Mouse (Mus musculus): ENCODE measurements around the gene Abhd14b. TPM values are rescaled to one million over a fixed set of nuclear protein-coding genes. Genes with fewer than 3 reads are reported as not detected.

Abhd14b gene
- total RNA-seq, 4 experiments from 2014 or later: 6.0 to 11.8 (median 9.6) TPM

DNA sequence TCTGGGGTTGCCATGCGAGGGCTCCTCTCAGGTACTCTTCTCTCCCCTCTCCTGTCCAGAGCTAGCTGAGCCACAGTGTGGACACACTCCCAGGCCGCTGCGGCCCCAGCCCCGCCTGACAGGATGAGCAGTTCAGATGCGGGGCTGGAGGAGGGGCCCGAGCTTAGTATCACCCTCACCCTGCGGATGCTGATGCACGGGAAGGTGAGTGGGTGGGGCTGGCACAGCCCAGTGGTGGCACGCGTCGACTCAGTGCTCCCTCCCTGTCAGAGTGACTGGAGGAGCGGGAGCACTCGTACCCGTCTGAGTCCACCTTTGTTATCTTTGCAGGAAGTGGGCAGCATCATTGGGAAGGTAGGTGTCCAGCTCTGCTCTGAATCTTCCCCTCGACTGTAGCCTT, 12.7 kb downstream of the Abhd14b start:
- no peak for DNase-seq (ENCODE audit: low spot score)

GRCm38 (mm10) chr9:106460401-106461025, 13.3 kb downstream of the Abhd14b start:
- DNase-seq (ENCODE audit: low spot score): no peak

DNA sequence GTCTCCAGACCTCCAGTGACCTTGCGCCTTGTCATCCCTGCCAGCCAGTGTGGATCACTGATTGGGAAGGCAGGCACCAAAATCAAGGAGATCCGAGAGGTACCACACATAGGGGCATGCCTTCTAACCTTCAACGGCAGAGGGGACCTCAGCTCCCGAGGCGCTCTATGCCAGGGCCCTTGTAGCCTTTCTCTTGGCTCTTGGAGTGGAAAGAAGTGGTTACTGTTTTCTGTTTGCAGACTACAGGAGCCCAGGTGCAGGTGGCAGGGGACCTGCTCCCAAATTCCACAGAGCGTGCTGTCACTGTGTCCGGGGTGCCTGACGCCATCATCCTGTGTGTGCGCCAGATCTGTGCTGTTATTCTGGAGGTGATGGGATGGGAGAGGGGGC, 13.8 kb downstream of the Abhd14b start:
- DNase-seq (ENCODE audit: low spot score): no peak

DNA sequence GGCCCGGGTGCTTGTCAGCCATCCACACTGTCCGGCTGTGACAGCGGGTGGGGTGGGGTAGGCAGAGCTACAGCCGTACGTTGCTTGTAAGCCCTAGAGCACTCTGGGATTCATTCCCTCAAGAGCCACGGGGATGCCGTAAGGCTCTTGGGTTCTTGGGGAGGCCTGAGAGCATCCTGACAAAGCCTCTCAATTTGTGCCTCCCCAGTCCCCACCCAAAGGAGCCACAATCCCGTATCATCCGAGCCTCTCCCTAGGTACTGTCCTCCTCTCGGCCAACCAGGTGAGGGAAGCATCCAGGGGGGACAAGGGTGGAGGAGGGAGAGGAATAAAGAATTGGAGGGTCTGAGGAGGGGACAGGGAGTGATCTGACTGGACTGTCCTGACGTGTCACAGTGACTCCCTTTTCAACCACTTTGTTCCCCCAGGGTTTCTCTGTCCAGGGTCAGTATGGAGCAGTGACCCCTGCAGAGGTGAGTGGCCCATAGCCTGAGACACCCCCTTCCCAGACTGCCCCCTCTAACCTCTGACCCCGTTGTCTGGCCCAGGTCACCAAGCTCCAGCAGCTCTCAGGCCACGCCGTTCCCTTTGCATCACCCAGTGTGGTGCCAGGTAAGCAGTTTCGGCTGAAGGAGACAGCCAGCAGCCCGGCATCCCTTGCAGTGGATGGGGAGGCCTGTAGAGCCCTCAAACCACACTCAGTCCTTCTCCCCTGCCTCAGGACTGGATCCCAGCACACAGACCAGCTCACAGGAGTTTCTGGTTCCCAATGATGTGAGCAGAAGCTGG, 14.6 kb downstream of the Abhd14b start:
- DNase-seq (ENCODE audit: low spot score): no peak

- no peak for DNase-seq (ENCODE audit: low spot score)
Measured at GRCm38 (mm10) chr9:106462430-106462800, 15.2 kb downstream of the Abhd14b start.

DNA sequence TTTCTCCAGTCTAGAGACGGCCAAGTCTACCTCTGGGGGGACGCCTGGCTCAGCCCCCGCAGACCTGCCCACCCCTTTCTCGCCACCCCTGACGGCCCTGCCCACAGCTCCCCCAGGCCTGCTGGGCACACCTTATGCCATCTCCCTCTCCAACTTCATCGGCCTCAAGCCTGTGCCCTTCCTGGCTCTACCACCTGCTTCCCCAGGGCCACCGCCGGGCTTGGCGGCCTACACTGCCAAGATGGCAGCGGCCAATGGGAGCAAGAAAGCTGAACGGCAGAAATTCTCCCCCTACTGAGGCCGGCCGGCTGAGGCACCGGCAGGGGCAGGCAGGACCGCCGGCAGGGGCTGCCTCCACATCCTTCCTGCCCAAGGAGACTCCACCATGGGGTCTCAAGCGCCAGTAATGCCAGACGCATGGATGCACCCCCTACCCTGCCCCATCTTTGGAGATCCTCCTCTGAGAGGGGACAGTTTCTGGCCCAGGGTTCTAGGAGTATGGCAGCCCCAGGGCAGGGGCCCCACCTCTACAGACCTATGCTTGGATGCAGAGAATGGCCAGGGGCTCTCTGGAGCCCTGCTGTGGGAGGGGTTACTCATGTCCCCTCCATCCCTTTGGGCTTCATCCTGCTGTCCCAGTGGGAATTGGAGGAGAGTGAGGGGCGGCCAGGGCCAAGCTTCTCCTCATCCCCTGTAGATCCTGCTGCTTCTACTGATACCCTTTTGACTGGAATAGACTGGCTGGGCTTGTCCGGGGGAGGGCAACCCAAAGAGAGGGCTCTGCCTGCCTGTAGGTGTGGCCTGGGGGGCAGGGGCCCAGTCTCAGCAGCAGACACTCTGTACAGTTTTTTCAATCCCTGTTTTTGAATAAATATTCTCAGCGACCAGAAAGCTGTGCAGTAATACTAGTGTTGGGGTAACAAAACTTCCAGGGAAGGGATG, 16.1 kb downstream of the Abhd14b start:
- no peak for DNase-seq (ENCODE audit: low spot score)

DNA sequence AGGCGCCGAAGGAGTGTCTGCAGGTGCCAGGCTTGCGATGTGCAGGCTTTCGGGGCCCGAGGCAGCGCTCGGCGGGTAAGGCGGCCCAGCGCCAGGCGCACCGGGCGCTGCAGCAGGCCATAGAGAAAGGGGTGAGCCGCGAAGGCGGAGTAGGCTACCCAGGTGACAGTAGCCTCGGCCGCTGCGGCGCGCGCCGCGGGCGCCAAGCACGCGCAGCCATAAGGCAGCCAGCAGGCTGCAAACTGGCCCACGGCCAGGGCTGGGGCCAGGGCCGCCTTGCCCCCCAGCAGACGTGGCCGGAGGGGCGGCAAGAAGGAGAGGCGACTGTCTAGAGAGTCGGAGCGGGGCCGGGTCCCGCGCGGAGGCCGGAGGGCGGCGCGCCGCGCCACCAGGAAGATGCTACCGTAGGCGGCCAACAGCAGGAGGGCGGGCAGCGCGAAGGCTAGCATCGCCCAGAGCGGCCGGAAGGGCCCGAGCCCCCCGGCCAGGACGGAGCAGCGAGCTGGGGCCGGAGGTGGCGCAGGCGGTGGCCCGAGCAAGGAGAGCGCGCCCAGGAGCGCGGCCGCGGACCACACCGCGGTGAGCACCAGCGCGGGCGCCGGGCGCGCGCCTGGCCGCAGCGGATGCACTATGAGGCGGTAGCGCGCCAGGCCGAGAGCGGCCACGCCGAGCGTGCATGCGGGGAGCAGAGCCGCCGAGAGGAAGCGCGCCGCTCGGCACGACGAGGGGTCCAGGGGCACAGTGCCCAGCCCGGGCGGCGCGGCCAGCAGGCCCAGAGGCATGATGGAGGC, 17.7 kb downstream of the Abhd14b start:
- no peak for DNase-seq (ENCODE audit: low spot score)

- no peak for DNase-seq (ENCODE audit: low spot score)
Measured at GRCm38 (mm10) chr9:106465571-106466200, 18.4 kb downstream of the Abhd14b start, which contains the start of gene Gpr62. Gene Gpr62 (minus strand): TSS chr9:106465938.

DNA sequence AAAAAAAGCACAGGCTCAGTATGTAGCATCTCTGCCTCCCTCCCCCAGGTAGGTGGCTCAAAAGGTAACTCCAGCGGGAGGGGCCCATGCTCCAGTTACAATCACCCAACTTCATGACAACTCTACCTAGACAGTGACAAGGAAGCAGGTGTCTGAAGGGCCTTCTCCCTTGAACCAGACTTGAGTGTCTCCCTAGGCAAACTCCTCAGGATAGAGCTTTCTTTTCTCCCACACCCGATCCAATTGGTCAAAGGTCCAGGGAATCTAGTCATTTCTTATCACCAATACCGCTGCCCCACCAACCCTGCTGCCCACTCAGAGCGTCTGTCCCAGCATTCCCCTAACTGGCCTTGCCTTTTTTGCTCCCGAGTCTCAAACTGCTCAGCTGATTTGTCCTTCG, 19.5 kb downstream of the Abhd14b start:
- no peak for DNase-seq (ENCODE audit: low spot score)

DNA sequence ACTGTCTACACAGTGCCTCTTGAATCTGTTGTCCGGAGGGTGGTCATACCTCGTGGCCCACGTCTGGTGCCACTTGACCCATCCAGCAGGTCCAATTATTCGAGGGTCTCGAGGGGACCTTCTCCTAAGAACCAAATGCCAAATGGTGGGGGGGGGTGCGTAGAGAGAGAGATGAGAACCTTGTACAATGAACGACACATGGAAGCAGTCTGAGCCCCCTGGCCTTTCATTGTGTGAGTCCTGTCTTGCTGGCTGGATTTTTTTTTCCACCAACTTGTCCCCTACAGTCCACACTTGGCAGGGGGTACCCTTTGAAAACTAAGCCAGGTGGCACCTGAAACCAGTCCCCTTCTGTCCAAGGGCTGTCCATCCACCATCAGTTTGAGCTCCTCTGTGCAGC, 20.5 kb downstream of the Abhd14b start:
- DNase-seq (ENCODE audit: low spot score): no peak

DNA sequence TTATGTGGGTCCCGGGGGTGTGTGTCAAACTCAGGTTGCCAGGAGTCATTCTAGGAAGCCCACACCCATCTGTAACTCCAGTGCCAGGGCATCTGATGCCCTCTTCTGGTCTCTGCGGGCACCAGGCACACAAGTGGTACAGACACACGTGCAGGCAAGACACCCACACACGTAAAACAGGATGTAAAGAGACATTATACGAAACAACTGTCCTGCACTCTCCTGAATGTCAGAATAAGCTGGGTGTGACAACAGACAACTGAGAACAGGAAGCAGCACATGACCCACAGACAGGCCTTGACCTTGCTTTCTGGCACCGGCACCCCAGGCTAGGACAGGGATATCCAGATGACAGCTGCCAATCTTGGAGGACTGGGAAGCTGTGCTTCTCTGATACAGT, 22.1 kb downstream of the Abhd14b start:
- DNase-seq (ENCODE audit: low spot score): no peak

DNA sequence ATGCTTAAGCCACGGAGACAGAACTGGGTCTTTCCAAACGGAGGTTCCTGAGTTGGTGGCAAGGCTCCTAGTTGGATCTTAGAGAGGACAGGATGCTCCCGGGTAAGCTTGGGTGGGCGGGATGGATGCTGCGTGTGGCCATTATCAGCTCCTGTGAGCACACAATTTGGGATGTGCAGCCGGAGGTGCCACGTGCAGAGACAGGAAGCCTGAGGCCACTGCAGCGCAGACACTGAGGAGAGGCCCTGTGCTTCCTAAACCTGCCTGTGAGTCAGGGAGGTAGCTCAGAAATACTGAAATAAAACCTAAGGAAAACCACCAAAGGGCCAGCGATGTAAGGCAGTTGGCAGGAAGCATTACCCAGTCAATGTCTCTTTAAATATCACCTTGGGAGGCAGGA, 22.5 kb downstream of the Abhd14b start:
- DNase-seq (ENCODE audit: low spot score): no peak

GRCm38 (mm10) chr9:106470991-106471750, 23.9 kb downstream of the Abhd14b start:
- no peak for DNase-seq (ENCODE audit: low spot score)

GRCm38 (mm10) chr9:106471892-106472291, 24.6 kb downstream of the Abhd14b start:
- DNase-seq (ENCODE audit: low spot score): peak; percentile 76

DNA sequence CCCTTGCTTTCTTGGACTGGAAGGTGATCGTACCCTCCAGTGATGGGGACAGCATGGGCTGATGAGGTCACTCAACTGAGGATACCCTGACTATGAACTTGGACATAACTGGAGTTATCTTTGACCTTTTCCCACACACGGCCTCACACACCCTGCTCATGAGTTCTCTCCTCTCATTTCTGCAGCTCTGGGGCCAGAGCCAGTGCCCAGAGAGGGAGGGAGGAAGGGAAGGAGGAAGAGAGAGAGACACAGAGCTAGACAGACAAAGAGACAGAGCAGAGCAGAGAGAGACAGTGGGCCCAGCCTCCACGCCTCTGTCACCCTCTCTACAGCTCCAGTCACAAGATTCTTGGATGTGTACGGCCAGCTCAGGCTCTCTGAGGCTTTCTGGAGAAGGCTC, 25.1 kb downstream of the Abhd14b start:
- no peak for DNase-seq (ENCODE audit: low spot score)

DNA sequence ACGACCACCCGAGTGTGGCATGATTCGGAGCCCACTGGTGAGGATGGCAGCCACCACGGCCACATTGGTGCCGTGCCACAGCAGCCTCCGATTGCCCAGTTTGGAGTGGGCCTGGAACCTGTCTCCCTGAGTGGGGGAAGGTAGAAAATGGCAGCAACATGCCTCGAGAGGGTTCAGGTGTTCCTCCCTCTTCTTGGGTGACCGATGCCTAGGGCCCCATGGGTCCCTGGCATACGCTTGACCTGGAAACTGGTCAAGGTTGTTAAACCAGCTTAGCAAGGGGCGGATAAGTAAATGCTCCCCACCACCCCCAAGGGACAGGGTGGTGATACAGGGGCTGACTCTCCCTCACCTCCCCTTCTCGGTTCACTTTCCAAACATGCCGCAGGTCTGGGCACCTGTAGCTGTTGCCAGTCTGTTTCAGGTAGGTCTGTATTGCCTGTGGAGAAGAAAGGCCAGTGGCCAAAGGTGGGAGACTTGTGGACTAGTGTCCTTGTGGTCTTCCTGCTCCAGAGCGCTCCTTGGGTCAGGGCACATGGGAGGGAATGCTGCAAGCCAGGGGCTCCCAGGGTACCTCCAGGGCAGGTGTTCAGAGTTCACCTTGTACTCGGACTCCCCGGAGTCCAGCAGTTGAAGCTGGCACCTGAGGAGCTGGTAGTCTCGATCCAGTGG, 26.0 kb downstream of the Abhd14b start:
- no peak for DNase-seq (ENCODE audit: low spot score)

- DNase-seq (ENCODE audit: low spot score): no peak
Measured at GRCm38 (mm10) chr9:106473753-106474105, 26.5 kb downstream of the Abhd14b start.

- DNase-seq (ENCODE audit: low spot score): no peak
Measured at GRCm38 (mm10) chr9:106474456-106474855, 27.2 kb downstream of the Abhd14b start.

DNA sequence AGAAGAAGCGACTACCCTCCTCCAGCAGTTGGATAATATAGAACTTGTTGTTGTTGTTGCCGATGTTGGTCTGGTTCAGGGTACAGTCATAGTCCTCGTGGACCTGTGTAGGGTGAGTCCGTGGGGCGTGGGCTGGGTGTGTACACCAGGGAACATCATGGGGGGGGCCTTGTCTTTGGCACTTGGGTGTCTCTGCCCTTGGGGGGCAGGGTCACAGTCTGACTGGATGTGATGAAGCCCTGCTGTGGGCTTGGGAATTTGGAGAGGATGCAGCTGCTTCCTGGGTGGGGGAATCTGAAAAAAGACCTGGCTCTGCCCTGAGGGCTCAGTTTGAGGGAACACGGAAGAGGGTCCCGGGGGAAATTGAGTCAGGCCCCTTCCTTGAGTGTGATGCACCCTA, 27.8 kb downstream of the Abhd14b start:
- no peak for DNase-seq (ENCODE audit: low spot score)

DNA sequence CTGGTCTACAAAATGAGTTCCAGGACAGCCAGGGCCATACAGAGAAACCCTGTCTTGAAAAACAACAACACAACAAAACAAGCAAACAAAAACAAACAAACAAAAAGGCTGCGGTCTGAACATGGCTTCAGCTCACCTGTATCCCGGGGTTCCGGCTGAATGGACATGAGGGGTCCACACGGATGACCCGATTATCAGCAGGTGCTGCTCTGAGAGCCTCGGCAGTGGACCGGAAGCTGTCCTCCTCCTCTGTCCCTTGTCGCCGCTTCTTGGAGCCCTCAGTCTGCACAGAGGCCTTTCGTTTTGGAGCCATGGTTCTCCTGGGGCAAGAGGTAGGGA, 28.4 kb downstream of the Abhd14b start, which contains the start of gene Rrp9:
Gene Rrp9, plus strand, starts transcription at position 301 of the 339 bp plus-strand sequence.
- no peak for DNase-seq (ENCODE audit: low spot score)
